Mouse (Mus musculus) spleen, adult 2 months (tissue): ENCODE data around the gene Gabpb2.

Experiments used
- CTCF ChIP-seq: fragments of 200-500 bp; IDR thresholded peaks from 2 replicates; pipeline ENCODE4 v1.5.1; 2011; ENCODE audit warnings: mild to moderate bottlenecking, inconsistent platforms; ENCODE audit not compliant: insufficient read depth, insufficient read length, insufficient replicate concordance; ENCODE audit errors: extremely low read depth
- POLR2A ChIP-seq: fragments of 200-500 bp; IDR thresholded peaks from 2 replicates; pipeline ENCODE4 v1.6.1; 2011; ENCODE audit warnings: low read depth, low read length, inconsistent platforms

GRCm38 (mm10) chr3:95247660-95248336 is 30.1 kb upstream of the Gabpb2 start:
- TF ChIP-seq CTCF (no peak), POLR2A (no peak)
